Mouse (Mus musculus): ENCODE data around the gene Ess2. TPM values are rescaled to one million over a fixed set of nuclear protein-coding genes. Genes with fewer than 3 reads are reported as not detected.

The Ess2 gene
- polyA plus RNA-seq, 1 experiment, result 39.7 TPM

GRCm38 (mm10) chr16:17936776-17937175, 25.6 kb upstream of the Ess2 start:
- Histone ChIP-seq H3K4me1 (ENCODE audit: control insufficient read depth, insufficient read depth, low read length) (no peaks in the 10 kb centered on the region), H3K27ac (ENCODE audit: insufficient read depth, low read length) (no peak overlapping the region), H3K4me3 (ENCODE audit: insufficient read depth, low read length) (no peak overlapping the region)
- TF ChIP-seq CTCF (IDR thresholded peaks at IDR 0.05; ENCODE audit: extremely low read depth, insufficient read depth, low read length), result no peak
- no peak for TF ChIP-seq POLR2A (IDR thresholded peaks at IDR 0.05; ENCODE audit: extremely low read depth, insufficient read depth, low read length)

- no peaks in the 10 kb centered on the region for H3K4me1 ChIP-seq (ENCODE audit: control insufficient read depth, insufficient read depth, low read length)
- H3K27ac ChIP-seq (ENCODE audit: insufficient read depth, low read length), result no peak overlapping the region
- no peak overlapping the region for H3K4me3 ChIP-seq (ENCODE audit: insufficient read depth, low read length)
- TF ChIP-seq CTCF (IDR thresholded peaks at IDR 0.05; ENCODE audit: extremely low read depth, insufficient read depth, low read length), result no peak
- TF ChIP-seq POLR2A (IDR thresholded peaks at IDR 0.05; ENCODE audit: extremely low read depth, insufficient read depth, low read length), result no peak
Observed at GRCm38 (mm10) chr16:17934445-17934910, 23.3 kb upstream of the Ess2 start.

GRCm38 (mm10) chr16:17933594-17934444, 22.7 kb upstream of the Ess2 start:
- Histone ChIP-seq H3K4me3 (ENCODE audit: insufficient read depth, low read length) (no peak overlapping the region), H3K4me1 (ENCODE audit: control insufficient read depth, insufficient read depth, low read length) (no peaks in the 10 kb centered on the region), H3K27ac (ENCODE audit: insufficient read depth, low read length) (no peak overlapping the region)
- no peak for TF ChIP-seq POLR2A (IDR thresholded peaks at IDR 0.05; ENCODE audit: extremely low read depth, insufficient read depth, low read length)
- TF ChIP-seq CTCF (IDR thresholded peaks at IDR 0.05; ENCODE audit: extremely low read depth, insufficient read depth, low read length), result no peak

- Histone ChIP-seq H3K27ac (ENCODE audit: insufficient read depth, low read length) (no peak overlapping the region), H3K4me1 (ENCODE audit: control insufficient read depth, insufficient read depth, low read length) (peaks cover under 1% of the 10 kb centered on the region; the same call in 1 of the 2 replicates), H3K4me3 (ENCODE audit: insufficient read depth, low read length) (no peak overlapping the region)
- no peak for TF ChIP-seq POLR2A (IDR thresholded peaks at IDR 0.05; ENCODE audit: extremely low read depth, insufficient read depth, low read length)
- TF ChIP-seq CTCF (IDR thresholded peaks at IDR 0.05; ENCODE audit: extremely low read depth, insufficient read depth, low read length), result no peak
Observed at GRCm38 (mm10) chr16:17931906-17932460, 20.8 kb upstream of the Ess2 start.

GRCm38 (mm10) chr16:17929631-17930030, 18.5 kb upstream of the Ess2 start:
- TF ChIP-seq CTCF (IDR thresholded peaks at IDR 0.05; ENCODE audit: extremely low read depth, insufficient read depth, low read length), result no peak
- H3K27ac ChIP-seq (ENCODE audit: insufficient read depth, low read length), result no peak overlapping the region
- no peak overlapping the region for H3K4me3 ChIP-seq (ENCODE audit: insufficient read depth, low read length)
- H3K4me1 ChIP-seq (ENCODE audit: control insufficient read depth, insufficient read depth, low read length), result peaks cover 2% of the 10 kb centered on the region; the same call in 1 of the 2 replicates

- no peak for TF ChIP-seq CTCF (IDR thresholded peaks at IDR 0.05; ENCODE audit: extremely low read depth, insufficient read depth, low read length)
- no peak for TF ChIP-seq POLR2A (IDR thresholded peaks at IDR 0.05; ENCODE audit: extremely low read depth, insufficient read depth, low read length)
- H3K4me3 ChIP-seq (ENCODE audit: insufficient read depth, low read length), result no peak overlapping the region
- H3K27ac ChIP-seq (ENCODE audit: insufficient read depth, low read length), result no peak overlapping the region
Observed at GRCm38 (mm10) chr16:17929211-17929610, 18.1 kb upstream of the Ess2 start.

GRCm38 (mm10) chr16:17928627-17929104, 17.5 kb upstream of the Ess2 start:
- Histone ChIP-seq H3K27ac (ENCODE audit: insufficient read depth, low read length) (peak overlapping the region; percentile 78), H3K4me3 (ENCODE audit: insufficient read depth, low read length) (peak overlapping the region; percentile 99; the same call in 1 of the 2 replicates), H3K4me1 (ENCODE audit: control insufficient read depth, insufficient read depth, low read length) (peaks cover 2% of the 10 kb centered on the region; the same call in 1 of the 2 replicates)
- TF ChIP-seq CTCF (IDR thresholded peaks at IDR 0.05; ENCODE audit: extremely low read depth, insufficient read depth, low read length) (peak; percentile 46), POLR2A (IDR thresholded peaks at IDR 0.05; ENCODE audit: extremely low read depth, insufficient read depth, low read length) (no peak)

More at GRCm38 (mm10) chr16:17929211-17929610, 18.1 kb upstream of the Ess2 start:
- peaks cover 2% of the 10 kb centered on the region; the same call in 1 of the 2 replicates for H3K4me1 ChIP-seq (ENCODE audit: control insufficient read depth, insufficient read depth, low read length)

GRCm38 (mm10) chr16:17928087-17928580, 17.0 kb upstream of the Ess2 start, which contains the start of gene Slc25a1:
Slc25a1 (minus strand) TSS chr16:17928219.
- Histone ChIP-seq H3K4me3 (ENCODE audit: insufficient read depth, low read length) (peak within 1 kb of the TSS; percentile 99), H3K27ac (ENCODE audit: insufficient read depth, low read length) (peak within 1 kb of the TSS; percentile 78), H3K4me1 (ENCODE audit: control insufficient read depth, insufficient read depth, low read length) (peaks cover 2% of the 10 kb centered on the region; the same call in 1 of the 2 replicates)
- TF ChIP-seq POLR2A (IDR thresholded peaks at IDR 0.05; ENCODE audit: extremely low read depth, insufficient read depth, low read length) (peak; percentile 63; the same call in 1 of the 2 replicates), CTCF (IDR thresholded peaks at IDR 0.05; ENCODE audit: extremely low read depth, insufficient read depth, low read length) (no peak)

GRCm38 (mm10) chr16:17927351-17928082, 16.4 kb upstream of the Ess2 start:
- peaks cover 2% of the 10 kb centered on the region; the same call in 1 of the 2 replicates for H3K4me1 ChIP-seq (ENCODE audit: control insufficient read depth, insufficient read depth, low read length)
- TF ChIP-seq CTCF (IDR thresholded peaks at IDR 0.05; ENCODE audit: extremely low read depth, insufficient read depth, low read length), result no peak
- TF ChIP-seq POLR2A (IDR thresholded peaks at IDR 0.05; ENCODE audit: extremely low read depth, insufficient read depth, low read length), result no peak
- H3K27ac ChIP-seq (ENCODE audit: insufficient read depth, low read length), result peak overlapping the region; percentile 78
- H3K4me3 ChIP-seq (ENCODE audit: insufficient read depth, low read length), result peak overlapping the region; percentile 99

All from cortical plate, adult 2 months (tissue).